Mouse (Mus musculus) liver, embryonic 14.5 days (tissue): Measurements from ENCODE around the gene Hhipl1. TPM values are rescaled to one million over a fixed set of nuclear protein-coding genes. Genes with fewer than 3 reads are reported as not detected.
A peak's percentile ranks its signal among the peaks of the same experiment; 100 is the strongest.

Experiments
- ATAC-seq: fragments of 200-750 bp; cut with Nextera tagmentation; 2 replicates; pipeline ENCODE4 v1.8.0; 2017; ENCODE audit warnings: moderate number of reproducible peaks, mild to moderate bottlenecking, moderate library complexity; ENCODE audit not compliant: insufficient read depth
- DNase-seq, 3 experiments: peaks; one replicate each; pipeline ENCODE4 v3.0.0-alpha.2; 2012 to 2013; ENCODE audit warnings: low read depth in 3 of 3, low spot score in 3 of 3
- H3K27ac ChIP-seq: fragments of 300-500 bp; sonication (generic); 2 replicates; pipeline ENCODE4 v1.5.1; 2014; ENCODE audit warnings: moderate library complexity, mild to moderate bottlenecking, control low read depth, inconsistent platforms
- H3K27me3 ChIP-seq: fragments of 300-500 bp; sonication (generic); 2 replicates; pipeline ENCODE4 v1.6.1; 2014; ENCODE audit warnings: mild to moderate bottlenecking, low read length, moderate library complexity; ENCODE audit not compliant: control insufficient read depth, insufficient read depth
- H3K36me3 ChIP-seq: fragments of 300-500 bp; sonication (generic); replicated peaks from 2 replicates; pipeline ENCODE4 v1.6.1; 2014; ENCODE audit warnings: low read depth; ENCODE audit not compliant: control insufficient read depth, insufficient read depth
- H3K4me1 ChIP-seq, 2 experiments: fragments of 200-500 bp in 1 of 2; fragments of 300-500 bp in 1 of 2; sonication (generic) in 1 of 2; replicated peaks; 2 replicates each; pipeline ENCODE4 v1.6.1; 2012 to 2014; ENCODE audit warnings: antibody characterized with exemption in 1 of 2, inconsistent platforms in 1 of 2, low read length in 1 of 2; ENCODE audit not compliant: control insufficient read depth in 2 of 2, insufficient read depth in 2 of 2
- H3K4me2 ChIP-seq: fragments of 300-500 bp; sonication (generic); 2 replicates; pipeline ENCODE4 v1.6.1; 2014; ENCODE audit warnings: low read depth, mild to moderate bottlenecking, control low read depth, moderate library complexity
- H3K4me3 ChIP-seq, 2 experiments: fragments of 200-500 bp in 1 of 2; fragments of 300-500 bp in 1 of 2; sonication (generic) in 1 of 2; 2 replicates each; pipeline ENCODE4 v1.5.1; 2012 to 2014; ENCODE audit warnings: low read depth in 2 of 2, low read length in 2 of 2, mild to moderate bottlenecking in 2 of 2, control low read depth in 1 of 2, inconsistent platforms in 1 of 2, moderate library complexity in 1 of 2; ENCODE audit not compliant: insufficient read depth in 1 of 2
- H3K9ac ChIP-seq: fragments of 300-500 bp; sonication (generic); replicated peaks from 2 replicates; pipeline ENCODE4 v1.6.1; 2014; ENCODE audit warnings: mild to moderate bottlenecking, control low read depth, moderate library complexity
- H3K9me3 ChIP-seq: fragments of 300-500 bp; sonication (generic); 2 replicates; pipeline ENCODE4 v1.6.1; 2016; ENCODE audit warnings: low read length, mixed read lengths; ENCODE audit not compliant: control insufficient read depth
- CTCF ChIP-seq: IDR thresholded peaks from 2 replicates; pipeline ENCODE4 v1.5.1; 2016; ENCODE audit warnings: antibody characterized with exemption, low read depth, control low read depth
- EP300 ChIP-seq: IDR thresholded peaks from 2 replicates; pipeline ENCODE4 v1.6.1; 2016; ENCODE audit warnings: antibody characterized with exemption, low read depth
- WGBS: fragments of 180-500 bp; shearing (Covaris S2); extraction: QIAGEN DNeasy Blood & Tissue Kit; methylation state at CpG from one replicate; pipeline ENCODE4 v1.1.7; 2014; ENCODE audit not compliant: insufficient replicate concordance; 5-methylcytosine and 5-hydroxymethylcytosine counted together
- polyA plus RNA-seq, 2 experiments: library from polyadenylated mRNA; depleted of rRNA in 1 of 2; stranded (reverse) in 1 of 2; unstranded in 1 of 2; fragments of >200 nt; fragmentation: Nextera tagmentation in 1 of 2; extraction: Ambion mirVana in 1 of 2; gene quantifications; 2 replicates each; pipeline versions ENCODE4 v1.2.1 to v1.2.3; 2012 to 2014

Gene Hhipl1
- polyA plus RNA-seq, 2 experiments = 0.03 TPM; not detected in 1

DNA sequence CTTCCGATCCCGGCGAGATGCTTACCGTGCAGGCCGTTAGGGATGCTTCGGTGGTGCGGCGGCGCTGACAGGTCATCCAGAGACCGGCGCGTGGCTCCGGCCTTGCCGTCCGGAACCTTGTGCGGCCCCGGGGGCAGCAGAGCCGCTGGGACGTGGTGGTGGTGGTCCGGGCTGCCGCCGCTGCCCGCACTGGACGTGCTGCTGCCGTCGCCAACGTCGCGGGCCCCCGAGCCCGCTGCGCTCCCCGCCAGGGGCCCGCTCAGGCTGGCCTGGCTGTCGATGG is 31.8 kb upstream of the Hhipl1 start:
- Histone ChIP-seq H3K27me3 (peaks cover 48% of the 10 kb centered on the region), H3K9me3 (no peaks in the 10 kb centered on the region), H3K4me1 (peaks cover 0 to 27% of the 10 kb centered on the region in 2 experiments; a peak in 2 of 4 replicates), H3K36me3 (no peaks in the 10 kb centered on the region), H3K4me2 (peak overlapping the region; percentile 88), H3K27ac (no peak overlapping the region), H3K9ac (no peak overlapping the region), H3K4me3 (peak overlapping the region; percentile 28 to 64)
- under 1% methylated on average over 35 of the region's 35 CpGs for WGBS
- ATAC-seq (no peak), DNase-seq (no peak)
- no peak for TF ChIP-seq CTCF
- no peak for TF ChIP-seq EP300

DNA sequence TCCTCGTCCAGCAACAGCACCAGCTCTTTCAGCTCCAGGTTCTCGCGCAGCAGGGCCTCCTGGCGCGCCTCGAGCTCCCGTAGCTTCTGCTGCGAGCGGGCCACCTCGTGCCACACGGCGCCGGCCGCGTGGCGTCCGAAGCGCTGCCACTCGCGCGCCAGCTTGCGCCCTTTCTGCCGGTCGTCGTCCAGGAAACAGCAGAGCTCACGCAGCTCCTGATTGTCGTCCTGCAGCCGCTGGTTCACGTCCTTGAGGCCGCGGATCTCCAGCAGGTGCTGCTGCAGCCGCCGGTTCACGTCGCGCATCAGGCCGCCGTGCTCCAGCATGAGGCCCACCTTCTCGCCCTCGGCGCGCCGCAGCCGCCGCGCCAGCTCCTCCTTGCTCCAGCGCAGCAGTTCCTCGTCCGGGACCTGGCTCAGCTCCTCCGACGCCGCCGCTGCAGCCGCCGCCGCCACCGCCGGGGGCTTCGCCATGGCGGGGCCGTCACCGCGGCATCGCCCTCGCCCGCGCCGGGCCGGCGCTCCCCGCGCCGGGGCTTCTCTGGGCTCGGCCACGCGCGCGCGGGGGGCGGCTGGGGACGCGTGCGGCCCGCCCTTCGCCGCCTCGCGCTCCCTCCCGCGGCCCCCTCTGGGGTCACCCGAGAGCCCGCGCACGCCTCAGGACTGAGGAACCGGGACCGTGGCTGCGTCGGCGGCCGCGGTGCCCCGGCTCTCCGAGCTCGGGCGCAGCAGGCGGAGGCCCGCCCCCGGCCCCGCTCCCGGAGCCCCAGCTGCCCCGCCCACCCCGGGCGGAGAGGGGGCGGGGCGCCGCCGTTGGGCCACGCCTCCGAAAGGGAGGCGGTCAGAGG is 31.2 kb upstream of the Hhipl1 start, which contains the start of gene Ccdc85c:
Ccdc85c (minus strand) TSS at position 765 of the 847 bp plus-strand sequence.
- no peaks in the 10 kb centered on the region for H3K36me3 ChIP-seq
- ATAC-seq = no peak
- peak within 1 kb of the TSS; percentile 88 for H3K4me2 ChIP-seq
- WGBS = under 1% methylated on average over 93 of the region's 120 CpGs
- H3K27me3 ChIP-seq = peaks cover 48% of the 10 kb centered on the region
- H3K27ac ChIP-seq = no peak within 1 kb of the TSS
- DNase-seq = no peak
- peaks cover 0 to 23% of the 10 kb centered on the region in 2 experiments; a peak in 2 of 4 replicates for H3K4me1 ChIP-seq
- H3K4me3 ChIP-seq = peak within 1 kb of the TSS; percentile 64 to 71
- H3K9me3 ChIP-seq = no peaks in the 10 kb centered on the region
- no peak for TF ChIP-seq CTCF
- no peak for TF ChIP-seq EP300
- H3K9ac ChIP-seq = peak within 1 kb of the TSS; percentile 46

DNA sequence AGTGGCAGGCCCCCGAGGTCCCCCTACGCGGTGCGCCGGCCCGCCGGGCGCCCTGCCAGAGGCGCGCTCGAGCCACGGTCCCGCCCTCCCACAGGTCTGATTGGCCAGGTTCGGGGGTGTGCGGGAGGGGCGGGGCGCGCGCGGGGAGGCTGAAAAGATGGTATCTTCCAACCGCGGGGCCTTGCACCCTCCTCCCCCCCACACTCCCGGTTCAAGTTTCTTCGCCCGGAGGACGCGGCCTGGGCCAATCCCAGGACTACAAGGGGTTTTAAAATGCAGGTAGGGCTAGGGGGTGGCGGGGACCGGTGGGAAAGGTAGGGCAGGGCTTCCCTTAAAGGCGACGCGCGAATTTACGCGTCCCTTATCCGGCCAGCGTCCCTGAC is 30.6 kb upstream of the Hhipl1 start:
- H3K9me3 ChIP-seq = no peaks in the 10 kb centered on the region
- no peaks in the 10 kb centered on the region for H3K36me3 ChIP-seq
- peak; percentile 80 to 83 (median 82) for DNase-seq
- peaks cover 0 to 20% of the 10 kb centered on the region in 2 experiments; a peak in 2 of 4 replicates for H3K4me1 ChIP-seq
- H3K4me2 ChIP-seq = peak overlapping the region; percentile 88
- H3K4me3 ChIP-seq = peak overlapping the region; percentile 64 to 71
- peaks cover 48% of the 10 kb centered on the region for H3K27me3 ChIP-seq
- WGBS = 0% methylated on average over 36 of the region's 37 CpGs
- TF ChIP-seq CTCF (no peak), EP300 (no peak)
- ATAC-seq = peak; percentile 98
- H3K27ac ChIP-seq = no peak overlapping the region
- H3K9ac ChIP-seq = peak overlapping the region; percentile 46; the same call in 1 of the 2 replicates

DNA sequence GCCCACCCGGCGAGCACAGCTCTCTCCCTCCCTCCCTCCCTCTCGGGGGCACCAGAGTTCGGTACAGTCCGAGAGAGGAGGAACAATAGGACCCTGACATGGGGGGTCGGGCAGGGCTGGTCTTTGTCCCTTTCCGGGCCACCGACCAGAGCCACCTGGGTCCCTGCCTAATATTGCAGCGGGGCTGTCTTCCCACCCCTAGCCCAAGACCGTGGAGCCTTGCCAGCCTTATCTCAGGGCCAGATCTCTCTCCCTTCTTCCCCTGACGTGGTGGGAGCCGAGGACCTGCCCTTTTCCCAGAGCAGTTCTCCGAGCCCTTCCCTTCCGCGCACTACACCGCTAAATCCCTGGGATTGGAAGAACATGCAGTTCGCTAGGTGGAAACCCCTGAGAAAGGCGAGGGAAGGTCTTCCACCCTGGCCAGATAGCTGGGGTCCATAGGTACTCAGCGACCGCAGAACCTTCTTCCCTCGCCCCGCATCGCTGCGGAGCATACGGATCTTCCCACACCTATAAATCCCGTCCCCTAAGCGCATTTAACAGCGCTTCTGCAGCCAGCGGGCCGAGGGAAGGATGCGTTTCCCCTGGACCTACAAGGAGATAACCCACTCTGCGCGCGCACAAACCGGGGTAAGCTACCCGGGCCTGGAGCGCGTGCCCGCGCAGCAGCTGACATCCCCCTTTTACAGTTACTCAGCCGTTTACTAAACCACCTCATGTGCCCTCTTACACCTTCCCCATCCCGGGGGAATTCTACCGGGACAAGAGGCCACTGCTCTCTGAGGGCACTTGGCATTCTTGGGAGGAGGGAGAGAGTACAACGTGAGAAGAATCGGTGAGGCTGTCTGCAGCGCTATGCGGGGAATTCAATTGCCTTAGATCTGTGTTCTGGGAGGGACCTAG is 29.9 kb upstream of the Hhipl1 start:
- DNase-seq = no peak
- no peak overlapping the region for H3K27ac ChIP-seq

More for the DNA sequence above, 29.9 kb upstream of the Hhipl1 start:
- 2% methylated on average over 46 of the region's 47 CpGs for WGBS
- peaks cover 0 to 17% of the 10 kb centered on the region in 2 experiments; a peak in 2 of 4 replicates for H3K4me1 ChIP-seq
- no peaks in the 10 kb centered on the region for H3K36me3 ChIP-seq
- H3K27me3 ChIP-seq = peaks cover 48% of the 10 kb centered on the region
- peak overlapping the region; percentile 64 to 71 for H3K4me3 ChIP-seq
- peak overlapping the region; percentile 46 for H3K9ac ChIP-seq
- H3K4me2 ChIP-seq = peak overlapping the region; percentile 88
- no peak for TF ChIP-seq EP300
- no peak for TF ChIP-seq CTCF
- ATAC-seq = peak; percentile 11
- H3K9me3 ChIP-seq = no peaks in the 10 kb centered on the region
